Mouse (Mus musculus): Measurements from ENCODE around the gene Asic2. TPM values are rescaled to one million over a fixed set of nuclear protein-coding genes. Genes with fewer than 3 reads are reported as not detected.

Gene Asic2
- polyA plus RNA-seq, 1 experiment from 2014 or later: 0.06 TPM

GRCm38 (mm10) chr11:81133950-81134349 is 834.3 kb downstream of the Asic2 start:
- H3K4me2 ChIP-seq: no peak overlapping the region
- no peaks in the 10 kb centered on the region for H3K9me3 ChIP-seq (replicated peaks)
- WGBS: 12% methylated on average over 5 of the region's 5 CpGs
- no peak overlapping the region for H3K27ac ChIP-seq (ENCODE audit: poor library complexity, severe bottlenecking)
- no peak overlapping the region for H3K9ac ChIP-seq
- H3K27me3 ChIP-seq (replicated peaks): no peaks in the 10 kb centered on the region
- no peaks in the 10 kb centered on the region for H3K36me3 ChIP-seq
- H3K4me1 ChIP-seq (replicated peaks): no peaks in the 10 kb centered on the region
- no peak overlapping the region for H3K4me3 ChIP-seq
- no peak for ATAC-seq (ENCODE audit: insufficient number of reproducible peaks, low FRiP score)

- no peaks in the 10 kb centered on the region for H3K36me3 ChIP-seq
- no peak overlapping the region for H3K9ac ChIP-seq
- 89% methylated on average over 7 of the region's 7 CpGs for WGBS
- no peak overlapping the region for H3K27ac ChIP-seq (ENCODE audit: poor library complexity, severe bottlenecking)
- no peak overlapping the region for H3K4me3 ChIP-seq
- no peaks in the 10 kb centered on the region for H3K9me3 ChIP-seq (replicated peaks)
- no peak overlapping the region for H3K4me2 ChIP-seq
- H3K27me3 ChIP-seq (replicated peaks): no peaks in the 10 kb centered on the region
- no peak for ATAC-seq (ENCODE audit: insufficient number of reproducible peaks, low FRiP score)
- H3K4me1 ChIP-seq (replicated peaks): no peaks in the 10 kb centered on the region
These were observed 835.6 kb downstream of the Asic2 start for GRCm38 (mm10) chr11:81132669-81133068.

DNA sequence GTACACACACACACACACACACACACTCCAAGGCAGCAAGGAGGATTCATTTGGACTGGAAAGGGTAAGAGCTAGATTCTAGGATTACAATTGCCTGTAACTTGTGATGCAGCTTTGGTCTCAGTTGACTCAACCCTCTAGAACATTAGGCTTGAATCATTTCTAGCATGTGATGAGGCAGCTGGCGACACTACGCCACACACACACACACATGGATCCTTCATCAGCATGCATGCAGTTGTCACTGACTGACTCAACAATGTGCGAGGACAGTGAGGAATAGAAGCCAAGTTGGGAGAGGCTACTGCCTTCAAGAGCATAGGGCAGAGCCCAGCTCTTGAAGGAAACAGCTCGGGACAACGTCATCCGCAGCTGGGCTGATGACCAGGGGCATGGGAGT is 843.9 kb downstream of the Asic2 start:
- Histone ChIP-seq H3K9ac (no peak overlapping the region), H3K4me1 (replicated peaks) (no peaks in the 10 kb centered on the region), H3K4me3 (no peak overlapping the region), H3K9me3 (replicated peaks) (no peaks in the 10 kb centered on the region), H3K27me3 (replicated peaks) (no peaks in the 10 kb centered on the region), H3K4me2 (no peak overlapping the region), H3K27ac (ENCODE audit: poor library complexity, severe bottlenecking) (no peak overlapping the region), H3K36me3 (no peaks in the 10 kb centered on the region)
- no peak for ATAC-seq (ENCODE audit: insufficient number of reproducible peaks, low FRiP score)
- WGBS: 85% methylated on average over 6 of the region's 6 CpGs

- H3K27ac ChIP-seq (ENCODE audit: poor library complexity, severe bottlenecking): no peak overlapping the region
- H3K9ac ChIP-seq: no peak overlapping the region
- 69% methylated on average over 8 of the region's 8 CpGs for WGBS
- H3K4me3 ChIP-seq: no peak overlapping the region
- H3K36me3 ChIP-seq: no peaks in the 10 kb centered on the region
- ATAC-seq (ENCODE audit: insufficient number of reproducible peaks, low FRiP score): no peak
- H3K4me1 ChIP-seq (replicated peaks): no peaks in the 10 kb centered on the region
- no peaks in the 10 kb centered on the region for H3K9me3 ChIP-seq (replicated peaks)
- H3K27me3 ChIP-seq (replicated peaks): no peaks in the 10 kb centered on the region; the same call in 1 of the 2 replicates
- H3K4me2 ChIP-seq: no peak overlapping the region
These were observed 848.2 kb downstream of the Asic2 start for GRCm38 (mm10) chr11:81120024-81120576.

GRCm38 (mm10) chr11:81118055-81118454 is 850.2 kb downstream of the Asic2 start:
- no peak overlapping the region for H3K4me2 ChIP-seq
- no peaks in the 10 kb centered on the region for H3K9me3 ChIP-seq (replicated peaks)
- 58% methylated on average over 7 of the region's 7 CpGs for WGBS
- no peaks in the 10 kb centered on the region for H3K36me3 ChIP-seq
- H3K27ac ChIP-seq (ENCODE audit: poor library complexity, severe bottlenecking): no peak overlapping the region
- H3K27me3 ChIP-seq (replicated peaks): no peaks in the 10 kb centered on the region; the same call in 1 of the 2 replicates
- H3K9ac ChIP-seq: no peak overlapping the region
- no peak overlapping the region for H3K4me3 ChIP-seq
- H3K4me1 ChIP-seq (replicated peaks): no peaks in the 10 kb centered on the region
- ATAC-seq (ENCODE audit: insufficient number of reproducible peaks, low FRiP score): no peak

- 28% methylated on average over 9 of the region's 9 CpGs for WGBS
These were observed 852.6 kb downstream of the Asic2 start for GRCm38 (mm10) chr11:81115666-81116065.

GRCm38 (mm10) chr11:81111626-81112025 is 856.6 kb downstream of the Asic2 start:
- ATAC-seq (ENCODE audit: insufficient number of reproducible peaks, low FRiP score): no peak
- Histone ChIP-seq H3K27me3 (replicated peaks) (no peaks in the 10 kb centered on the region), H3K9me3 (replicated peaks) (no peaks in the 10 kb centered on the region), H3K4me2 (no peak overlapping the region), H3K27ac (ENCODE audit: poor library complexity, severe bottlenecking) (no peak overlapping the region), H3K36me3 (no peaks in the 10 kb centered on the region), H3K4me3 (no peak overlapping the region), H3K9ac (no peak overlapping the region), H3K4me1 (replicated peaks) (no peaks in the 10 kb centered on the region)
- WGBS: 85% methylated on average over 2 of the region's 2 CpGs

More at GRCm38 (mm10) chr11:81115666-81116065, 852.6 kb downstream of the Asic2 start:
- Histone ChIP-seq H3K27ac (ENCODE audit: poor library complexity, severe bottlenecking) (no peak overlapping the region), H3K4me3 (no peak overlapping the region), H3K9me3 (replicated peaks) (no peaks in the 10 kb centered on the region), H3K27me3 (replicated peaks) (no peaks in the 10 kb centered on the region; the same call in 1 of the 2 replicates), H3K9ac (no peak overlapping the region), H3K36me3 (no peaks in the 10 kb centered on the region), H3K4me2 (no peak overlapping the region), H3K4me1 (replicated peaks) (no peaks in the 10 kb centered on the region)
- no peak for ATAC-seq (ENCODE audit: insufficient number of reproducible peaks, low FRiP score)

DNA sequence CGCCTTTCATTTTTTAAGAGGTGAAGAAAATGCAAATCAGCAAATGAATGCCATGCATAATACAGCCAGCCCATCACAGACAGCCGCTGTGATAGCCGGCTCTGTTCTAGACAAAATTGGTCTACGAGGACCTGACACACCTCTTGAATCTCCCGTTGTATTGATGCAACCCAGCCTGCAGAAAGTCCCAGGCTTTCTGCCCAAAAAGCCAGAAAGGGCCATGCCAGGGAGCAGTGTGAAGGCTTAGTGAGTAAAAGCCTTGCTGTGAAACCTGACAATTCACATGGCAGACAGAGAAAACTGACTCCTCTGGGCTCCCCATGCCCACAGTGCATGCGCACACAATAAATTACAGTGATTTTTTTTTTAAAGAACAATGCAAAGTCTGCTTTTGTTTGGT is 858.2 kb downstream of the Asic2 start:
- Histone ChIP-seq H3K9me3 (replicated peaks) (no peaks in the 10 kb centered on the region), H3K4me2 (no peak overlapping the region), H3K9ac (no peak overlapping the region), H3K27ac (ENCODE audit: poor library complexity, severe bottlenecking) (no peak overlapping the region), H3K36me3 (no peaks in the 10 kb centered on the region), H3K4me3 (no peak overlapping the region), H3K27me3 (replicated peaks) (no peaks in the 10 kb centered on the region), H3K4me1 (replicated peaks) (no peaks in the 10 kb centered on the region)
- WGBS: 72% methylated on average over 6 of the region's 6 CpGs
- no peak for ATAC-seq (ENCODE audit: insufficient number of reproducible peaks, low FRiP score)

- no peak for ATAC-seq (ENCODE audit: insufficient number of reproducible peaks, low FRiP score)
- no peak overlapping the region for H3K4me2 ChIP-seq
- no peaks in the 10 kb centered on the region for H3K27me3 ChIP-seq (replicated peaks)
- H3K4me3 ChIP-seq: no peak overlapping the region
- no peaks in the 10 kb centered on the region for H3K4me1 ChIP-seq (replicated peaks)
- no peak overlapping the region for H3K9ac ChIP-seq
- H3K36me3 ChIP-seq: no peaks in the 10 kb centered on the region
- 73% methylated on average over 1 of the region's 1 CpGs for WGBS
- H3K27ac ChIP-seq (ENCODE audit: poor library complexity, severe bottlenecking): no peak overlapping the region
- no peaks in the 10 kb centered on the region for H3K9me3 ChIP-seq (replicated peaks)
These were observed 861.3 kb downstream of the Asic2 start for GRCm38 (mm10) chr11:81106949-81107348.

DNA sequence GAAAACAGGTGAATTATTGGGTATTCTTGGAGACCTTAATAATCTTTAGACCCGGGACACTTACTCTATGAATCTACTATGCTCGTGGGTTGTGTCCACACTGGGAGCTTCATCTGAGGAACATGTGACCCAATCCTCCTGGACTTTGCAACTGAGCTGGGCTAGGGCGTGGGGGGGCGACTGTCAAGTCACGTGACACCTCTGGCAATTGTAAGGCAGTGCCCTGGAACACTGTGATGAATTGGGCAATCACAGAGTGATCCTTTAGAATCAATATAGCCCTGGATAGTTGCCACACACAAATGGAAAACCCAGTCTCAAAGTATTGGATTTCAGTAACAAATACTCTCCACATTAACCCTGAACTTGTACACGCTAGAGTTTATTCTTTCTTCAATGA is 867.4 kb downstream of the Asic2 start:
- Histone ChIP-seq H3K27ac (ENCODE audit: poor library complexity, severe bottlenecking) (no peak overlapping the region), H3K4me2 (no peak overlapping the region), H3K4me3 (no peak overlapping the region), H3K4me1 (replicated peaks) (peaks cover 3% of the 10 kb centered on the region; the same call in 1 of the 2 replicates), H3K27me3 (replicated peaks) (no peaks in the 10 kb centered on the region), H3K9ac (no peak overlapping the region), H3K9me3 (replicated peaks) (no peaks in the 10 kb centered on the region), H3K36me3 (no peaks in the 10 kb centered on the region)
- ATAC-seq (ENCODE audit: insufficient number of reproducible peaks, low FRiP score): no peak
- WGBS: 76% methylated on average over 6 of the region's 6 CpGs

- no peaks in the 10 kb centered on the region for H3K9me3 ChIP-seq (replicated peaks)
- no peak overlapping the region for H3K9ac ChIP-seq
- no peaks in the 10 kb centered on the region for H3K27me3 ChIP-seq (replicated peaks)
- H3K36me3 ChIP-seq: no peaks in the 10 kb centered on the region
- no peak overlapping the region for H3K4me3 ChIP-seq
- ATAC-seq (ENCODE audit: insufficient number of reproducible peaks, low FRiP score): no peak
- H3K4me2 ChIP-seq: no peak overlapping the region
- WGBS: 43% methylated on average over 6 of the region's 6 CpGs
- no peak overlapping the region for H3K27ac ChIP-seq (ENCODE audit: poor library complexity, severe bottlenecking)
- peaks cover 3% of the 10 kb centered on the region; the same call in 1 of the 2 replicates for H3K4me1 ChIP-seq (replicated peaks)
These were observed 872.2 kb downstream of the Asic2 start for GRCm38 (mm10) chr11:81096011-81096410.

GRCm38 (mm10) chr11:81094581-81094980 is 873.7 kb downstream of the Asic2 start:
- Histone ChIP-seq H3K4me2 (no peak overlapping the region), H3K27ac (ENCODE audit: poor library complexity, severe bottlenecking) (no peak overlapping the region), H3K36me3 (no peaks in the 10 kb centered on the region), H3K27me3 (replicated peaks) (no peaks in the 10 kb centered on the region), H3K9ac (no peak overlapping the region), H3K4me1 (replicated peaks) (peaks cover 3% of the 10 kb centered on the region; the same call in 1 of the 2 replicates), H3K4me3 (no peak overlapping the region), H3K9me3 (replicated peaks) (no peaks in the 10 kb centered on the region)
- no peak for ATAC-seq (ENCODE audit: insufficient number of reproducible peaks, low FRiP score)
- 77% methylated on average over 8 of the region's 8 CpGs for WGBS

All from heart, embryonic 12.5 days (tissue).